7 mouse cellular contexts compared by ENCODE assay signal in genomic region chr11:21091067-21091427, GRCm38 (mm10). TPM values are rescaled to one million over a fixed set of nuclear protein-coding genes. Genes with fewer than 3 reads are reported as not detected.
DNase-seq lines count a peak whose midpoint lies in the region; ATAC-seq lines count a peak whose summit lies in the region.

TSS of gene Peli1 (plus strand) at chr11:21091291.

- H3K4me1 ChIP-seq in intestine, embryonic 15.5 days (replicated peaks), result no peaks in the 10 kb centered on the region
- H3K4me1 ChIP-seq in midbrain, embryonic 10.5 days, result peaks cover 22% of the 10 kb centered on the region

- peak; percentile 98 for DNase-seq in adrenal gland, adult 2 months
- DNase-seq in embryo, embryonic 11.5 days (ENCODE audit: low read depth, low spot score), result peak; percentile 94
- DNase-seq in gastrocnemius, postnatal 36 days, result peak; percentile 90 to 94
- peak; percentile 94 to 98 for DNase-seq in left cerebral cortex, postnatal 25 days (ENCODE audit: low spot score in 2 of 2)
- DNase-seq in midbrain, embryonic 10.5 days (ENCODE audit: low spot score), result peak; percentile 96
- DNase-seq in right cerebral cortex, postnatal 4 days, result peak; percentile 89

- H3K4me2 ChIP-seq in intestine, embryonic 15.5 days (replicated peaks), result peak within 1 kb of the TSS; percentile 55

- peak within 1 kb of the TSS; percentile 91 for H3K4me3 ChIP-seq in intestine, embryonic 15.5 days (replicated peaks)
- H3K4me3 ChIP-seq in midbrain, embryonic 10.5 days, result peak within 1 kb of the TSS; percentile 90

- peak within 1 kb of the TSS; percentile 97 for H3K9ac ChIP-seq in intestine, embryonic 15.5 days

- no peaks in the 10 kb centered on the region for H3K36me3 ChIP-seq in intestine, embryonic 15.5 days
- peaks cover 10% of the 10 kb centered on the region for H3K36me3 ChIP-seq in midbrain, embryonic 10.5 days

- peak; percentile 99 for ATAC-seq in intestine, embryonic 15.5 days

- H3K27me3 ChIP-seq in intestine, embryonic 15.5 days (replicated peaks), result no peaks in the 10 kb centered on the region
- H3K27me3 ChIP-seq in midbrain, embryonic 10.5 days (ENCODE audit: low read depth, poor library complexity, severe bottlenecking), result no peaks in the 10 kb centered on the region

- no peaks in the 10 kb centered on the region for H3K9me3 ChIP-seq in intestine, embryonic 15.5 days
- peaks cover under 1% of the 10 kb centered on the region; the same call in 1 of the 2 replicates for H3K9me3 ChIP-seq in midbrain, embryonic 10.5 days (replicated peaks)

- H3K27ac ChIP-seq in intestine, embryonic 15.5 days, result peak within 1 kb of the TSS; percentile 100
- peak within 1 kb of the TSS; percentile 100 for H3K27ac ChIP-seq in midbrain, embryonic 10.5 days (replicated peaks)

- intact Hi-C loops in gastrocnemius, postnatal 36 days (cut with DNase I), result loop anchor here (10.0 kb wide), 1 partner anchor 144 kb away; the partner anchor contains the start of gene Vps54
- intact Hi-C loops in left cerebral cortex, postnatal 25 days (cut with DNase I), result loop anchor here (1.0 to 10.0 kb wide), 5 partner anchors 83 to 364 kb away; partner anchors contain the start of gene Vps54

- under 1% methylated on average over 24 of the region's 24 CpGs for WGBS in intestine, embryonic 15.5 days
- under 1% methylated on average over 24 of the region's 24 CpGs for WGBS in midbrain, embryonic 10.5 days

RNA-seq across cellular contexts. Expression of gene Peli1, which starts in this region (rescaled TPM):
- 10 to 100 TPM; 15.2 to 18.4 TPM for total RNA-seq in adrenal gland, adult 2 months (2021)
- polyA plus RNA-seq in adrenal gland, adult 2 months (2012; rRNA removed), result 17.1 and 22.8 TPM in 2 replicates
- total RNA-seq in gastrocnemius, postnatal 36 days (2021), result 10 to 100 TPM; 11.0 to 11.4 TPM
- 33.8 and 35.8 TPM in 2 replicates for polyA plus RNA-seq in intestine, embryonic 15.5 days (2015; fragmentation: Nextera tagmentation; extraction: Ambion mirVana)
- total RNA-seq in left cerebral cortex, postnatal 25 days (2021), result 10 to 100 TPM; 44.9 to 45.0 TPM
- polyA plus RNA-seq in midbrain, embryonic 10.5 days (2016; fragmentation: Nextera tagmentation; extraction: Ambion mirVana), result 62.0 and 76.7 TPM in 2 replicates

Comparison
In these comparisons a context has a peak if more than half of its experiments do, and no peak if none do; other contexts are left out.
1. Peak in every context shown above with its lines: DNase-seq, ATAC-seq, H3K4me3 ChIP-seq and H3K27ac ChIP-seq.